Mouse (Mus musculus) G1E (cell line): ENCODE data around the gene Tbc1d8. TPM values are rescaled to one million over a fixed set of nuclear protein-coding genes. Genes with fewer than 3 reads are reported as not detected.

Experiments
- ATAC-seq: 2 replicates; pipeline ENCODE4 v1.8.0; 2016; ENCODE audit warnings: mild to moderate bottlenecking; ENCODE audit not compliant: insufficient number of reproducible peaks, poor library complexity, low FRiP score, severe bottlenecking; ENCODE audit errors: extremely low read depth
- DNase-seq: peaks from one replicate; pipeline ENCODE4 v3.0.0; 2012; ENCODE audit warnings: low spot score
- H3K27me3 ChIP-seq: 2 replicates; pipeline ENCODE4 v1.6.1; 2012; ENCODE audit warnings: mild to moderate bottlenecking, low read length, inconsistent platforms; ENCODE audit not compliant: insufficient read depth
- H3K36me3 ChIP-seq: replicated peaks from 2 replicates; pipeline ENCODE3; 2012; ENCODE audit warnings: mild to moderate bottlenecking, inconsistent platforms
- H3K4me1 ChIP-seq: 2 replicates; pipeline ENCODE4 v1.6.1; 2012; ENCODE audit warnings: low read depth, low read length, inconsistent platforms, mixed read lengths; ENCODE audit not compliant: insufficient read depth
- H3K4me3 ChIP-seq: 2 replicates; pipeline ENCODE4 v1.5.1; 2012; ENCODE audit warnings: low read depth, mild to moderate bottlenecking, inconsistent platforms, low read length, moderate library complexity, mixed read lengths
- H3K9me3 ChIP-seq: replicated peaks from 2 replicates; pipeline ENCODE4 v1.6.1; 2012; ENCODE audit warnings: inconsistent platforms
- CTCF ChIP-seq: IDR thresholded peaks from 2 replicates; pipeline ENCODE4 v1.5.1; 2012; ENCODE audit warnings: low read depth, low read length, inconsistent platforms, mixed read lengths
- GATA1 ChIP-seq: IDR thresholded peaks from 2 replicates; pipeline ENCODE4 v1.6.1; 2012; ENCODE audit warnings: borderline replicate concordance, low read length, inconsistent platforms, mixed read lengths
- GATA2 ChIP-seq: IDR thresholded peaks from 2 replicates; pipeline ENCODE4 v1.6.1; 2012; ENCODE audit warnings: low read depth, low read length, inconsistent platforms, borderline replicate concordance
- POLR2AphosphoS5 ChIP-seq: IDR thresholded peaks from 2 replicates; pipeline ENCODE4 v1.6.1; 2012; ENCODE audit warnings: low read depth, low read length, inconsistent platforms; ENCODE audit not compliant: insufficient replicate concordance
- TAL1 ChIP-seq: conservative IDR thresholded peaks from 2 replicates; pipeline ENCODE4 v1.6.1; 2012; ENCODE audit warnings: low read depth, low read length, inconsistent platforms, mixed read lengths
- polyA plus RNA-seq: library from polyadenylated mRNA; stranded (reverse); fragments of >175 nt; gene quantifications from 2 replicates; pipeline ENCODE4 v1.2.3, GENCODE M21; 2012
- total RNA-seq, 2 experiments: library from RNA; stranded (forward) in 1 of 2; stranded (reverse) in 1 of 2; fragments of 200-1000 nt in 1 of 2; fragments of >200 nt in 1 of 2; fragmentation: Nextera tagmentation in 1 of 2; gene quantifications; 2 replicates each; pipeline ENCODE4 v1.2.3; 2014 to 2017

Gene Tbc1d8
- total and polyA plus RNA-seq, 3 experiments: 3.5 to 6.9 (median 3.9) TPM

DNA sequence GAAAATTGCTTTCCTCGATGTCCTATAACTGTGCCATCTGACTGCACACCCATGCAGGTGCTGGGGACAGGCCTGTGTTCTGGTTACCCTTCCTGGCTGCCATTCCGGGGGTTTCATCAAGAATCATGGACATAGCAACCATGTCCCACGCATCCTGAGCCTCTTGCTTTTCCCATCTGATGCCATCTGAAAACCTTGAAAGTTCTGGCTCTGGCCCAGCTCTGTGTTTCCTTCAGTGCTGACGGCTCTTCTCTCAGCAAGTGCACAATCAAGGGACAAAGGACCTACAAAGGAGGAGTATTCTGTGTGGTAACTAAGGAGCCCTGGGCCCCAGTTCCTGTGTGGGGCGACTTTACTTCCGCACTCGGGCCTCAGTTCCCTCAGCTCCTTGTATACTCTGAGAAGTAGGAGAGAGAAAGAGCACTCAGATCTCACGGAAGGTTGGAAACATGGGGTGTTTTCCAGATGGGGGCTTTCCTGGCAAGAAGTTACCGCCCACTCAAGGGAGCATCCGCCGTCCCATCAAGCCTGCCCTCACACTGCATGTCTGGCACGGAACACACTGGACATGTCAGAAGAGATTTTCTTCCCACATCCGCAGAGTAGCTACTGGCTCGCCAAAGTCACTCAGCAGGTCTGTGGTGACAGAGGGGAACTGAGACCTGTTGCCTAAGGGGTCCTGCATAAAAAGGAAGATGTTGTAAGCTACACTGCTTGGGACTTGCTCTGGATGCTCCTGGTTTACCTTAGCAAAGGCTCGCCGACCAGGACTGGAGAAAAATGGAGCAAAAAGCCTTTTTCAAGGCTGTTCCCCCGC is 24.5 kb upstream of the Tbc1d8 start:
- Histone ChIP-seq H3K27me3 (peaks cover 55% of the 10 kb centered on the region), H3K4me1 (peaks cover 12% of the 10 kb centered on the region), H3K36me3 (no peaks in the 10 kb centered on the region), H3K9me3 (no peaks in the 10 kb centered on the region), H3K4me3 (no peak overlapping the region)
- no peak for TF ChIP-seq TAL1
- no peak for DNase-seq
- ATAC-seq: no peak

GRCm38 (mm10) chr1:39499485-39499941 is 21.0 kb upstream of the Tbc1d8 start:
- TF ChIP-seq POLR2AphosphoS5 (peak; percentile 87; the same call in 1 of the 2 replicates), GATA2 (0 out of 2 replicates have a peak, but pooled peaks have one; percentile 32), TAL1 (no peak)
- DNase-seq: no peak
- ATAC-seq: no peak
- peak overlapping the region; percentile 18; the same call in 1 of the 2 replicates for H3K4me3 ChIP-seq
- peaks cover 12% of the 10 kb centered on the region for H3K4me1 ChIP-seq
- peaks cover 2% of the 10 kb centered on the region; the same call in 1 of the 2 replicates for H3K9me3 ChIP-seq
- no peaks in the 10 kb centered on the region for H3K36me3 ChIP-seq
- peaks cover 40% of the 10 kb centered on the region for H3K27me3 ChIP-seq

DNA sequence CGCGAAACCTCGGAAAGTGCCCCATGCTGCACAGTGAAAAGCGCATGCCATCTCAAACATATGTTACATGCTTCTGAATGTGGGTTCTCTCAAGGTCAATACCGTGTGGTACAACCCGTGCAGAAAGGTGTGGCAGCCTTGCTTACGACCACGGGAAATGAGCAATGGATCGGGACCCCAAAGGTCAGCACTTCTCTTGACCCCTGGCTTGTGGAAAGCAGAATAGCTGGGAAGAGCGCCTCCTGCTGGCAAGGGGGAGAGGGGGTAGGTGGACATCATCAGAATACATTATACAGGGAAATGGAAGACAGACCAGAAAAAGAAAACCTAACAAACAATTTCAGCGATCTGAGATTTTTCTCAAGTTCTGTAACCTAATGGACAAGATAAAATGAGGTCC is 19.2 kb upstream of the Tbc1d8 start:
- peaks cover 18% of the 10 kb centered on the region for H3K4me1 ChIP-seq
- ATAC-seq (no peak), DNase-seq (no peak)
- peak; percentile 54 for TF ChIP-seq CTCF
- TF ChIP-seq TAL1: no peak
- H3K36me3 ChIP-seq: no peaks in the 10 kb centered on the region
- H3K27me3 ChIP-seq: peaks cover 34% of the 10 kb centered on the region
- peaks cover 2% of the 10 kb centered on the region; the same call in 1 of the 2 replicates for H3K9me3 ChIP-seq
- H3K4me3 ChIP-seq: no peak overlapping the region

GRCm38 (mm10) chr1:39496995-39497394 is 18.4 kb upstream of the Tbc1d8 start:
- peaks cover 21% of the 10 kb centered on the region for H3K4me1 ChIP-seq
- H3K9me3 ChIP-seq: peaks cover 2% of the 10 kb centered on the region; the same call in 1 of the 2 replicates
- no peak for TF ChIP-seq GATA1
- no peak for TF ChIP-seq TAL1
- TF ChIP-seq GATA2: no peak
- no peak for TF ChIP-seq POLR2AphosphoS5
- no peak for TF ChIP-seq CTCF
- ATAC-seq (no peak), DNase-seq (no peak)
- no peaks in the 10 kb centered on the region for H3K36me3 ChIP-seq
- peaks cover 30% of the 10 kb centered on the region for H3K27me3 ChIP-seq
- no peak overlapping the region for H3K4me3 ChIP-seq

- no peak for DNase-seq
- Histone ChIP-seq H3K4me3 (no peak overlapping the region), H3K27me3 (peaks cover 6% of the 10 kb centered on the region), H3K4me1 (peaks cover 12% of the 10 kb centered on the region), H3K9me3 (peaks cover 2% of the 10 kb centered on the region; the same call in 1 of the 2 replicates), H3K36me3 (no peaks in the 10 kb centered on the region)
- TF ChIP-seq TAL1: no peak
- TF ChIP-seq GATA1: no peak
- no peak for TF ChIP-seq POLR2AphosphoS5
- TF ChIP-seq CTCF: no peak
- TF ChIP-seq GATA2: no peak
- ATAC-seq: no peak
Observed at GRCm38 (mm10) chr1:39493664-39494063, 15.1 kb upstream of the Tbc1d8 start.

DNA sequence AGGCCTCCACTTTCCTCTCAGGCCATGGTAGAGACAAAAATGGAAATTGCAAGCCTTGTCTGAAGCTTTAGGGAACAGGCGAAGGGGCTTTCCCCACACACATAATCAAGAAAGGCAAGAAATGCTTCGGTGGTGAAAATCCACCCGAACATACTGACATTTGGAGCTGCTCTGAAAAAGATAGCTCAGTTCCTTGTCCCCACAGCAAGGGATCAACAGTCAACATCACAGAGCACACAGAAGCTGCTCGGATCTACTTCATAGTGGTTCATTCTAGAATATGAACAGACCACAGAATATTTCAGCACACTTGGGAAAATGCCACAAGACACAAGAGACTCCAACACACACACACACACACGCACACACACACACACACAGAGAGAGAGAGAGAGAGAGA is 14.6 kb upstream of the Tbc1d8 start:
- Histone ChIP-seq H3K36me3 (no peaks in the 10 kb centered on the region), H3K4me3 (no peak overlapping the region), H3K4me1 (peaks cover 12% of the 10 kb centered on the region), H3K27me3 (peaks cover 6% of the 10 kb centered on the region), H3K9me3 (peaks cover 2% of the 10 kb centered on the region; the same call in 1 of the 2 replicates)
- no peak for DNase-seq
- ATAC-seq: no peak
- no peak for TF ChIP-seq TAL1
- TF ChIP-seq GATA2: no peak
- no peak for TF ChIP-seq CTCF
- no peak for TF ChIP-seq POLR2AphosphoS5
- no peak for TF ChIP-seq GATA1
